Mouse (Mus musculus): ENCODE data around the gene Dnmt3b.

The Dnmt3b gene

GRCm38 (mm10) chr2:153649298-153650013 lies at the start of gene Dnmt3b:
Gene Dnmt3b, plus strand, starts transcription at chr2:153649450.
- DNase-seq: peak; percentile 46 to 61

- DNase-seq: peak; percentile 23 to 26
Measured at GRCm38 (mm10) chr2:153600021-153600666, 49.1 kb upstream of the Dnmt3b start.

- peak; percentile 57 to 65 for DNase-seq
Measured at GRCm38 (mm10) chr2:153600667-153601648, 48.3 kb upstream of the Dnmt3b start.

- DNase-seq: no peak
Measured at GRCm38 (mm10) chr2:153603724-153604123, 45.5 kb upstream of the Dnmt3b start.

GRCm38 (mm10) chr2:153606421-153606820 lies 42.8 kb upstream of the Dnmt3b start:
- no peak for DNase-seq

GRCm38 (mm10) chr2:153607870-153608515 lies 41.3 kb upstream of the Dnmt3b start:
- DNase-seq: peak; percentile 39 to 59

- no peak for DNase-seq
Measured at GRCm38 (mm10) chr2:153609058-153609457, 40.2 kb upstream of the Dnmt3b start.

- peak; percentile 86 to 91 for DNase-seq
Measured at GRCm38 (mm10) chr2:153609548-153609947, 39.7 kb upstream of the Dnmt3b start.

- no peak for DNase-seq
Measured at GRCm38 (mm10) chr2:153610426-153611240, 38.6 kb upstream of the Dnmt3b start.

GRCm38 (mm10) chr2:153611241-153611630 lies 38.0 kb upstream of the Dnmt3b start:
- no peak for DNase-seq

- DNase-seq: no peak
Measured at GRCm38 (mm10) chr2:153611743-153612142, 37.5 kb upstream of the Dnmt3b start.

GRCm38 (mm10) chr2:153612594-153613281 lies 36.5 kb upstream of the Dnmt3b start:
- DNase-seq: peak; percentile 14 to 27

- DNase-seq: no peak
Measured at GRCm38 (mm10) chr2:153616893-153617292, 32.4 kb upstream of the Dnmt3b start.

GRCm38 (mm10) chr2:153618439-153618838 lies 30.8 kb upstream of the Dnmt3b start:
- DNase-seq: no peak

- DNase-seq: no peak
Measured at GRCm38 (mm10) chr2:153618889-153619288, 30.4 kb upstream of the Dnmt3b start.

GRCm38 (mm10) chr2:153622449-153622848 lies 26.8 kb upstream of the Dnmt3b start:
- DNase-seq: no peak

- no peak for DNase-seq
Measured at GRCm38 (mm10) chr2:153630950-153631349, 18.3 kb upstream of the Dnmt3b start.

- DNase-seq: peak; percentile 85 to 88
Measured at GRCm38 (mm10) chr2:153631976-153632870, 17.0 kb upstream of the Dnmt3b start, which contains the start of gene Commd7. Gene Commd7, minus strand, starts transcription at chr2:153632781.

- no peak for DNase-seq
Measured at GRCm38 (mm10) chr2:153632871-153633226, 16.4 kb upstream of the Dnmt3b start.

- DNase-seq: no peak
Measured at GRCm38 (mm10) chr2:153633259-153633658, 16.0 kb upstream of the Dnmt3b start.
